Mouse (Mus musculus): Measurements from ENCODE around the gene Txndc11.

- TF ChIP-seq CTCF (IDR thresholded peaks at IDR 0.05; ENCODE audit: borderline replicate concordance, insufficient read depth, low read length) (no peak), POLR2A (IDR thresholded peaks at IDR 0.05; ENCODE audit: low read depth, low read length) (no peak)
Measured at GRCm38 (mm10) chr16:11030844-11031243, 103.6 kb downstream of the Txndc11 start.

All from embryonic fibroblast, embryonic 13.5 days (primary cell).